Comparison of ENCODE assay signal across 8 mouse cellular contexts in the genomic region with DNA sequence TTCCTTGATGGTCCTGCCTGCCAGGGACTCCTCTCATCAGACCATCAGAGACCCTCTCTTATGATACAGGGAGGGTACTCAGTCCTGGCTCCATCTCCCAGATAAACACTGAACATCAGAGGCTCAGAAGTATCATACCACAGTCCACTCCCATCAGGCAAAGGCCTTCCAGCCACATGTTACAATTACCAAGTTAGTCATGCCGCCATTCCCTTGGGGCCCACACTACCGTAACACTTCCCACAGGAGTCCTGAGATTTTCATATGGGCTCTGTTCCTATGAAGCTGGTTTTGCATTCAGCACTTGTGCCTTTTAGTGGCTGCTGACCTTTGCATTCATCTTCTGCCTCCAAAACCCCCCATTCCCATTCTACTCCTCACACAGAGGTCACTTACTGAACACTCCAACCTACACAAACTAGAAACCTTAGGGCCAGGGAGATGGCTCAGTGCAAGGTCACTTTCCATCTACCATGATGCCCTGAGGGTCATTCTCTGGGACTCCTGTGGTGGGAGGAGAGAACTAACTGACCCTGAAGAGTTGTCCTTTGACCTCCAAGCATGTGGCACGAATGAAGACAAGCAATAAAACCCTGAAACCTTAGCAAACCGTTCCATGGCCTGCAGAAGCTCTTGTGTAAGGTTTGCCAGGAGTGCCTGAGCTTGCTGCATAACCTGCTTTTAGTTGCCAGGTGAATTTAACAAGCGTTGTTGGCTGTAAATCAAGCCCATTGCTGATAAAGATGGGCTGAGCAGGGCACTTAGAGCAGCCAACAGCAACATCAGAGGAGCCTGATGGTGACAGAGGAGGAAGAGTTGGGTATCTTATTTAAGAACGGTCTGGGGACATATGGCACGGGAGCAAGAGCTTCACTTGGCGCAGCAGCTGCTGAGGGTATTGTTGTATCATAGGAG.
DNase-seq lines count a peak whose midpoint lies in the region; ATAC-seq lines count a peak whose summit lies in the region.

No protein-coding gene starts in this region.

- H3K27ac ChIP-seq in limb, embryonic 13.5 days: 0 out of 2 replicates have a peak overlapping the region, but pooled peaks have one; percentile 22
- no peak overlapping the region for H3K27ac ChIP-seq in limb, embryonic 10.5 days
- peak overlapping the region; percentile 73 for H3K27ac ChIP-seq in forebrain, embryonic 12.5 days
- 0 out of 2 replicates have a peak overlapping the region, but pooled peaks have one; percentile 45 for H3K27ac ChIP-seq in kidney, embryonic 16.5 days (ENCODE audit: low read length)
- peak overlapping the region; percentile 34 for H3K27ac ChIP-seq in stomach, embryonic 16.5 days (ENCODE audit: low read length)

- no peak for DNase-seq in limb, embryonic 10.5 days (ENCODE audit: low spot score)
- DNase-seq in cerebellum, adult 9-11 months: no peak
- no peak for DNase-seq in adrenal gland, postnatal 25 days
- DNase-seq in left cerebral cortex, postnatal 10 days (ENCODE audit: extremely low spot score in 1 of 2, low spot score in 2 of 2): no peak

- H3K27me3 ChIP-seq in limb, embryonic 13.5 days: no peaks in the 10 kb centered on the region
- no peaks in the 10 kb centered on the region for H3K27me3 ChIP-seq in limb, embryonic 10.5 days (ENCODE audit: low read depth, poor library complexity, severe bottlenecking)
- H3K27me3 ChIP-seq in forebrain, embryonic 12.5 days: no peaks in the 10 kb centered on the region
- no peaks in the 10 kb centered on the region for H3K27me3 ChIP-seq in kidney, embryonic 16.5 days (ENCODE audit: insufficient read depth, low read length)
- H3K27me3 ChIP-seq in stomach, embryonic 16.5 days (ENCODE audit: control insufficient read depth, insufficient read depth, low read length): no peaks in the 10 kb centered on the region

- H3K9ac ChIP-seq in limb, embryonic 13.5 days: peak overlapping the region; percentile 31
- no peak overlapping the region for H3K9ac ChIP-seq in forebrain, embryonic 12.5 days
- H3K9ac ChIP-seq in kidney, embryonic 16.5 days (replicated peaks; ENCODE audit: low read length): no peak overlapping the region
- no peak overlapping the region for H3K9ac ChIP-seq in stomach, embryonic 16.5 days (ENCODE audit: low read length)

- ATAC-seq in limb, embryonic 13.5 days (ENCODE audit: low FRiP score, low read depth): no peak
- no peak for ATAC-seq in forebrain, embryonic 12.5 days (ENCODE audit: low FRiP score)
- no peak for ATAC-seq in kidney, embryonic 16.5 days (ENCODE audit: low FRiP score, low TSS enrichment)
- ATAC-seq in stomach, embryonic 16.5 days (ENCODE audit: insufficient read depth, low FRiP score): no peak

- intact Hi-C loops in left cerebral cortex, postnatal 10 days (cut with DNase I): loop anchor here (10.0 kb wide), 1 partner anchor 101 kb away; a partner anchor contains a TSS

- 44% methylated on average over 8 of the region's 8 CpGs for WGBS in limb, embryonic 13.5 days
- WGBS in limb, embryonic 10.5 days: 55% methylated on average over 8 of the region's 8 CpGs
- WGBS in forebrain, embryonic 12.5 days: 71% methylated on average over 8 of the region's 8 CpGs
- 53% methylated on average over 8 of the region's 8 CpGs for WGBS in kidney, embryonic 16.5 days
- WGBS in stomach, embryonic 16.5 days: 75% methylated on average over 8 of the region's 8 CpGs

- H3K9me3 ChIP-seq in limb, embryonic 13.5 days: no peaks in the 10 kb centered on the region
- H3K9me3 ChIP-seq in limb, embryonic 10.5 days (replicated peaks): no peaks in the 10 kb centered on the region
- H3K9me3 ChIP-seq in forebrain, embryonic 12.5 days: no peaks in the 10 kb centered on the region
- H3K9me3 ChIP-seq in kidney, embryonic 16.5 days (ENCODE audit: low read length): no peaks in the 10 kb centered on the region
- H3K9me3 ChIP-seq in stomach, embryonic 16.5 days (replicated peaks; ENCODE audit: control insufficient read depth, low read length): no peaks in the 10 kb centered on the region

- H3K4me1 ChIP-seq in limb, embryonic 13.5 days: peaks cover 22% of the 10 kb centered on the region
- H3K4me1 ChIP-seq in limb, embryonic 10.5 days: peaks cover 18% of the 10 kb centered on the region
- H3K4me1 ChIP-seq in forebrain, embryonic 12.5 days: peaks cover 62% of the 10 kb centered on the region
- peaks cover 21% of the 10 kb centered on the region for H3K4me1 ChIP-seq in kidney, embryonic 16.5 days (ENCODE audit: insufficient read depth, low read length)
- H3K4me1 ChIP-seq in stomach, embryonic 16.5 days (ENCODE audit: control insufficient read depth, insufficient read depth, low read length): peaks cover 30% of the 10 kb centered on the region

- H3K36me3 ChIP-seq in limb, embryonic 13.5 days: peaks cover 9% of the 10 kb centered on the region
- peaks cover 59% of the 10 kb centered on the region for H3K36me3 ChIP-seq in limb, embryonic 10.5 days
- peaks cover 18% of the 10 kb centered on the region for H3K36me3 ChIP-seq in forebrain, embryonic 12.5 days (replicated peaks)
- H3K36me3 ChIP-seq in kidney, embryonic 16.5 days (ENCODE audit: insufficient read depth, low read length): peaks cover 6% of the 10 kb centered on the region; the same call in 1 of the 2 replicates
- H3K36me3 ChIP-seq in stomach, embryonic 16.5 days (ENCODE audit: control insufficient read depth, insufficient read depth, low read length): no peaks in the 10 kb centered on the region

- no peak overlapping the region for H3K4me2 ChIP-seq in limb, embryonic 13.5 days (replicated peaks)
- no peak overlapping the region for H3K4me2 ChIP-seq in forebrain, embryonic 12.5 days
- no peak overlapping the region for H3K4me2 ChIP-seq in kidney, embryonic 16.5 days (replicated peaks; ENCODE audit: low read depth, low read length)
- H3K4me2 ChIP-seq in stomach, embryonic 16.5 days (ENCODE audit: low read depth, low read length): no peak overlapping the region

- no peak overlapping the region for H3K4me3 ChIP-seq in limb, embryonic 13.5 days
- no peak overlapping the region for H3K4me3 ChIP-seq in limb, embryonic 10.5 days
- H3K4me3 ChIP-seq in forebrain, embryonic 12.5 days (replicated peaks): no peak overlapping the region
- H3K4me3 ChIP-seq in kidney, embryonic 16.5 days (ENCODE audit: low read length): no peak overlapping the region
- no peak overlapping the region for H3K4me3 ChIP-seq in stomach, embryonic 16.5 days (replicated peaks; ENCODE audit: low read length)
